Mouse (Mus musculus) testis, postnatal 10 days (tissue): ENCODE results near the gene Crip1.

Experiments used
- DNase-seq: peaks from one replicate; pipeline ENCODE4 v3.0.0; 2021; ENCODE audit warnings: low spot score

The Crip1 gene

GRCm38 (mm10) chr12:113131601-113132000 is 14.5 kb upstream of the Crip1 start:
- no peak for DNase-seq

GRCm38 (mm10) chr12:113132567-113132966 is 13.5 kb upstream of the Crip1 start:
- DNase-seq, result no peak

- no peak for DNase-seq
Observed at GRCm38 (mm10) chr12:113133260-113133659, 12.9 kb upstream of the Crip1 start.

- no peak for DNase-seq
Observed at GRCm38 (mm10) chr12:113133861-113134403, 12.2 kb upstream of the Crip1 start.

DNA sequence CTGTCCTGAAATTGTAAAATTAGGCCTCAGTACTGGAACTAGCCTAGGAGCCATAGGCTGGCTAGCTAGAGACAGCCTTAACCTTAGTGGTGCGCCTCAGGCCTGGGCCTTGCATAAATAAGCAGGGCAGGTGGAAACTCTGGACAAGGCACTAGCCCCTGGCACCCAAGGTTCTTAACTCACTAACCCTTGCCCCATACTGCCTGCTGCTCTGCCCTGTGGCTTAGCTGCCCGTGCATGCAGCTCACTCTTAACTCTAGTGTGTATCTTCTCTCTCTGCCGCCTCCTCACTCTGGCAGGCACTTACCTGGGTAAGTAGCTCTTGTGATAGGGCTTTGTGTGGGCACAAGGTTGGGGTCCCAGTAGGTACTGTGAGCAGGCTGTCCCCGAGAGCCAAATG is 11.6 kb upstream of the Crip1 start:
- DNase-seq, result no peak

- no peak for DNase-seq
Observed at GRCm38 (mm10) chr12:113135401-113135800, 10.7 kb upstream of the Crip1 start.

GRCm38 (mm10) chr12:113136492-113137020 is 9.6 kb upstream of the Crip1 start:
- no peak for DNase-seq

GRCm38 (mm10) chr12:113137260-113138213 is 8.6 kb upstream of the Crip1 start:
- no peak for DNase-seq

DNA sequence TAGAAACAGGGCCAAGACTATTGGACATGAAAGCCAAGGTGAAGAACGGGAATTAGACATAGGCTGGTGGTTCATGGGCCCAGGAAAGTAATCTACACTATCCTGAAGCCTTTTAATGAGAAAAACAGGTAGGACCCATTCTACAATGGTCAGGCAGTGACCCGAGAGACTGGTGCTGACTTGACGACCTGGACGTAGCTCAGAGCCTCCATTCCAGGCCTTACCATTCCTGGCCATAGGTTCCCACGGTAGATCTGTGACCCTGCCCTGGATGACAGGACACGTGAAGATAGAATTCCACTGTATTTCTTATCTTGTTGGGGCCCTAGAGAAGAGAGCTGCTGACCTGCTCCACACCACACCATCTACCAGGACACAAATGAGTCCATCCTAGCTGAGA is 7.8 kb upstream of the Crip1 start:
- no peak for DNase-seq

DNA sequence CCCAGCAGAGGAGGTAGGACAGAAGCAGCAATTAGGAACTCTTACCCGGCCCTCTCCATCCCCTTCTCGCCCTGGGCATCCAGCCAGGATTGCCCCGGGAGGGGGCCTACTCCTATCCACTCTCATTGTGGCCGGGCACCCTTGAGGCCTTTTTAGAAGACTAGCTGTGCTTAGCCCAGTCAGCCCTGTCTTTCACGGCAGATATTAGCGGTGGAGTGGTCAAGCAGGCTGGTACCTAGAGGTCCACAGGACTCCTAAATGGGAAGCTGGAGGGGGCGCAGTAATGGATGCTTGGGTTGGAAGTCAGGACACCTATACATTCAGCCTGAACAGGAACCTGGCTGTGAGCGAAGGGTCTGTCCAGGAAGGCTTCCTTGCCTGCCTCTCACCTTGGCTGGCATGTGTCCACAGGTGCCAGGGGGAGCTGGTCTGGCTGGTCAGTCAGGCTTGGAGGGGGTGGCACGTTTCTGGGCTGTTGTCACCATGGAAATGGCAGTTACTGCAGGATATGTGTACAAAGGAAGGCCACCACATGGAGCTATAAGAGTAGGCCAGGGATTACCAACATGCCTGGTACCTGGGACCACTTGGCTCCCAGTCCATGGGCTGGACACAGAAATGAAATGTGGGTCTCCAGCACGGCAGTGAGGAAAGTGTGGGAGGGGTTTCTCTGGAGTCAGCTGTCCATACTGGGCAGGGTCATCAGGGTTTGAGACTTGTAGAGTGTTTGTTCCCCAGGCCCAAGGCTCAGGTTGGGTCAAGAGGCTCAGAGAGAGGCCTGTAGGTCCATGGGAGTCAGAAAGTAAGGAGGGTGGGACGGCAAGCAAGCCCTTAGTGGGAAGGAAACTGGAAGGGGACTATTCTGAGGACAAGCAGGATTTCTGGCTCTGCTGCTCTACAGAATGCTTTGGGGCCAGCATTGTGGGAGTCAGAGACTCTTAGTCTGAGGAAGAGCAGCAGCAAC is 6.9 kb upstream of the Crip1 start:
- DNase-seq, result no peak

DNA sequence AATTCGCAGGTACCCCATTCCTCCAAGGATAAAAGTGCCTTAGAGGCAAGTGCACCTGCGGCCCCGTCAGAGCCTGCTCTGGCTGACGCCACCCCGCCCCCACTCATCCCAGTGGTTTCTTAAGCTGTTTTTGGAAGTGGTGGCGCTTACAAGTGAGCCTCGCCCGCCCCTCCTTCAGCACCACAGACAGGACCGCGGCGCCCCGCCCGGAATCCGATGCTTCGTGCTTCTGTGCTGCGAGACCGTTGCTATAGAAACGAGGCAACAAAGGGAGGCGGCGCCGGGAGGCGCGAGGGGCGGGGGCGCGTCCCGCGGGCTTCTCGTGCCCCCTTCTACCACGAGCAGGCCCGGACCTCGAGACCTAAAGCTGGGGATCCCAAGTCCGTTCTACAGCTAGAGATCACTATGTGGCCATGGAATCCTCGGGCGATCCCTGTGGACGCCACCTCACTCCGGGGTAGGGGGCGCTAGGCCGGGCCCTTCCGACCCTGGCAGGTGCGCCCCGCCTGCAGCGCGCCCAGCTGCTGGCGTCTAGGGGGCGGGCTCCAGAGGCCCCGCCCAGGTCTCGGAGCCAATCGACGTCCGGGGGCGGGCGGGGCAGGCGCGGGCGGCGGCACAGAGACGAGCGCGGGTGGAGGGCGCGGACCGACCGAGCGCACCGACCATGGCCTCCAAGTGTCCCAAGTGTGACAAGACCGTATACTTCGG is 6.1 kb upstream of the Crip1 start, which contains the start of gene Crip2:
Gene Crip2, plus strand, starts transcription at position 329 of the 708 bp plus-strand sequence.
- peak; percentile 86 for DNase-seq

DNA sequence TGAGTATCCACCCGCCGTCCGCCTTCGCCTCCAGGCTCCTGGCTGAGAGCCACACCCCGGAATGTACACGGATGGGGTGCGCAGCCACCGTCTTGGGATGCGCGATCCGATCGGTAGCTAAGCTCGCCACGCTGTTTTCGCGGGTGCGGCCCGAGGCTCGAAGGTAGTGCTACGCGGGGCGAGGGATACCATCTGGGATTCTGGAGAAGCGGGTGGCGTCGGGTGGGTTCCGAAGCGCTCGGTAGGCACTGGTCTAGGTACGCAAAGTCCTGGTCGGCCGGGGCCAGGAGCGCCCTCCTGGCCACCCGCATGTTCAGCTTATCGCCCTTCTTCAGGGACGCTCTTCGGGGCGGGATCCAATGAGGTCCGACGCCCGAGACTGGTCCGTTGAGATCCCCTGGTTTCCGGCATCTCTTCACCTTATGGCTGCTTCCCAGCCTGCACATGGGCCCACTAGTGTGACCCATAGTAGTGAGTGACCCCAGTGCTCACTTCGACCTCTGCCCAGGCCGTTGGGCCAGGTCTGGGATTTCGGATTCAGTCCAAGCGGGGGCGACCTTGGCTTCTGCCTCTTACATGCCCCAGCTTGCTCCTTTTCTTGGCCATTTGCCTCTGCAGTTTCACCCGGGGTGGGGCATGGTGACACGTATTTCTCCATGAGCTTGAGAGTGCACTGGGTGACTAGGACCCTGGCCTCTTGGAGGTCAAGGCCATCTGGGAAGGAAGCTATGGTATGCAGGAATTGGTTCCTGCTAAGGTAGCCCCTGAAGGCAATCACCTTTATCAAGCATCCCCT is 5.3 kb upstream of the Crip1 start:
- DNase-seq, result no peak

DNA sequence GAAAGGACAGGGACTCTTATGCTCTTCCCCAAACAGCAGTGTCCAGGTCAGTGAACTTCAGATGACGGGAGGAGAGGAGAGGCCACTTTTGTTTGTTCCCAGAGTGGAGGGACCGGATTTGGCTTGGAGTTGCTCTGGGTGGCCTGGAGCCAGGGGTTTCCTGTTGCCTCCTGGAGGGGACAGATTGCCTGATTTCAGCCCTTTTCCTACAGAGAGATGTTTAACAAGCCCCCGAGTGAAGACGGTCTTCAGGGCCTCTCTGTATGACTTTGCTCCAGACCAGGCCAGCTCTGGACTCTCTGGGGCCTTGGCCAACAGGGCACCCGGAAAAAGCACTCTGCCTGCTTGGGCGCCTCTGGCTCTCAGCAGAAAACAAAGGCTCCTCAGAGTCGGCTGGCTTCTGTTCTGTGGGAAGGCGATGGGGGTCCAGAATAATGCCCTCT is 4.6 kb upstream of the Crip1 start:
- no peak for DNase-seq

- peak; percentile 79 for DNase-seq
Observed at GRCm38 (mm10) chr12:113142021-113142975, 3.8 kb upstream of the Crip1 start.

GRCm38 (mm10) chr12:113143164-113143563 is 3.0 kb upstream of the Crip1 start:
- no peak for DNase-seq

GRCm38 (mm10) chr12:113144001-113144756 is 1.9 kb upstream of the Crip1 start:
- no peak for DNase-seq

DNA sequence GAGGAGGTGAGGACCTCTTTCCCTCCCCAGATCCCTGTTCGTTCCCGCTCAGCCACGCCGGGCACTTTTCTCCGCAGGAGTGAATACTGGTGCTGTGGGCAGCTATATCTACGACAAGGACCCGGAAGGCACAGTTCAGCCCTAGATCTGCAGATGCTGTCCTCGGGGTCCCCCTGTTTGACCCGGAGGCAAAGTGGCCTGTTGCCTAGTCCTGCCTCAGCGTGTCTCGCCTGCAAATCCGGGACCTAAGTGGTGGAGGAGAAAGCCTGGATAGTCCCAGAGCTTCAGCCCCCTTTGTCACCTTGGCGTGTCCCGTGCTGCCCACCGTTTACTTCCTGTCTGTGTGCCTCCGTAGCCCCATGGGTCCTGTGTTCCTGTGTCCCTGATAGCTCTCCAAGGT is 1.2 kb upstream of the Crip1 start:
- DNase-seq, result no peak

- no peak for DNase-seq
Observed at GRCm38 (mm10) chr12:113145591-113145990, 525 bp upstream of the Crip1 start.

DNA sequence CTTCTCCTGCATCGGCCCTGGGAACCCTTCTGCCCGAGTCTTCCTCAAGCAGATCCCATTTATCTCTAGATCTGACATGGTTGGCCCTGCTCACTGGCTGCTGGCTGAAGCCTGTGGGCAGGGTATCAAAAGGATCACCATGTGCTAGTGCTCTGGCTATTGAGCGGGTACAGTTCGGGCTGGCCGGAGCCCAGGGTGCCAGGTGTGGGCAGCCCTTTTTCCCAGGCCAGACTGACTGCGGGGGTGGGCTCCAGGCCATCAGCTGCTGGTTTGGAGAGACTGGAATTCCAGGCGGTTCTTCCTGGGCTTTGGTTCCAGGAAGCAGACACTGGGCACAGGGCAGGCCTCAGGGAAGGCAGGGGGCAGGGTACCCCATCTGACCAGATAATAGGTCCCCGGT is 1.4 kb downstream of the Crip1 start:
- no peak for DNase-seq
